ENCODE assay signal across 7 mouse cellular contexts in the genomic region with DNA sequence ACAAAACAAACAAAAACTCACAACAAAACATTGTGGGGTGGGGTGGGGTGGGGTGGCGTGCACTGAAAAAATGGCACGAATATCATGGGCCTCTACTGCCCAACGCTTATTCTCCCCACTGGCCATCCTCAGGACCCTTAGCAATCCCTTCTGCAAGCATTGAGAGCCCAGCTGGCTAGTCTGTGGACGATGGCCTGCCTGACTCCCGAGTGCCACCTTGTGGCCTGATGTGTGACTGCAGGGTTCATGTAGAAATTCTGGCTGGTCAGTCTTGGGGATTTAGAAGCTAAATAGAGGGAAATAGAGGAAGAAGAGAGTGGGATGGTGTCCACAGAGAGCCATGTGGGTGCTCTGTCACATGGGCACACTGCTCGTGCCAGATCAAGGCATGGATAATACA.
DNase-seq lines count a peak whose midpoint lies in the region.

No protein-coding gene starts in this region.

- DNase-seq in CD8-positive naive resting alpha-beta T cell, adult 2 months (ENCODE audit: low read depth in 2 of 2, low spot score in 2 of 2): peak; percentile 25 to 59
- DNase-seq in MN1 (ENCODE audit: low spot score): peak; percentile 71
- peak; percentile 73 for DNase-seq in cerebellum, adult 9-11 months
- DNase-seq in frontal cortex, postnatal 36 days (ENCODE audit: low spot score in 2 of 2): peak; percentile 81 to 87
- DNase-seq in layer of hippocampus, adult 11-12 months (ENCODE audit: low spot score): peak; percentile 81
- DNase-seq in lung, postnatal 10 days: peak; percentile 83
- peak; percentile 81 to 86 for DNase-seq in right cerebral cortex, postnatal 10 days (ENCODE audit: low spot score in 2 of 2)

Comparison
In these comparisons a context has a peak if more than half of its experiments do, and no peak if none do; other contexts are left out.
1. Peak in every context shown above with its lines: DNase-seq.